Mouse (Mus musculus) 3T3-L1 (cell line): ENCODE results near the gene Chadl.

ENCODE experiments used
- DNase-seq: peaks from one replicate; pipeline ENCODE4 v3.0.0-alpha.2; 2015; ENCODE audit warnings: low read depth, low spot score

Chadl gene

GRCm38 (mm10) chr15:81700601-81701000, 3.5 kb upstream of the Chadl start:
- no peak for DNase-seq

- DNase-seq = no peak
These were observed 3.1 kb upstream of the Chadl start for GRCm38 (mm10) chr15:81700161-81700560.

GRCm38 (mm10) chr15:81698532-81698931, 1.4 kb upstream of the Chadl start:
- DNase-seq = peak; percentile 29

GRCm38 (mm10) chr15:81697847-81698246, 760 bp upstream of the Chadl start:
- DNase-seq = peak; percentile 62

GRCm38 (mm10) chr15:81694891-81695290, 2.2 kb downstream of the Chadl start:
- DNase-seq = no peak

GRCm38 (mm10) chr15:81693967-81694881, 2.9 kb downstream of the Chadl start:
- no peak for DNase-seq

GRCm38 (mm10) chr15:81693366-81693966, 3.6 kb downstream of the Chadl start:
- DNase-seq = no peak

- DNase-seq = no peak
These were observed 16.7 kb downstream of the Chadl start for GRCm38 (mm10) chr15:81680301-81680805.

- DNase-seq = no peak
These were observed 20.4 kb downstream of the Chadl start for GRCm38 (mm10) chr15:81676637-81677036.

- peak; percentile 80 for DNase-seq
These were observed 26.9 kb downstream of the Chadl start for GRCm38 (mm10) chr15:81670231-81670640.

- no peak for DNase-seq
These were observed 30.1 kb downstream of the Chadl start for GRCm38 (mm10) chr15:81666957-81667356.

- DNase-seq = peak; percentile 93
These were observed 33.2 kb downstream of the Chadl start, which contains the start of gene L3mbtl2 for GRCm38 (mm10) chr15:81663697-81664561. Gene L3mbtl2, plus strand, starts transcription at chr15:81663889.

- no peak for DNase-seq
These were observed 33.8 kb downstream of the Chadl start for GRCm38 (mm10) chr15:81663281-81663680.

GRCm38 (mm10) chr15:81661701-81662100, 35.4 kb downstream of the Chadl start:
- peak; percentile 44 for DNase-seq

GRCm38 (mm10) chr15:81650636-81651035, 46.5 kb downstream of the Chadl start:
- DNase-seq = no peak

- peak; percentile 42 for DNase-seq
These were observed 47.3 kb downstream of the Chadl start for GRCm38 (mm10) chr15:81649516-81650455.
